Mouse (Mus musculus) urinary bladder, postnatal 36 days (tissue): ENCODE measurements around the gene Clcn6.
A peak's percentile ranks its signal among the peaks of the same experiment; 100 is the strongest.
"Not testable (repeated sequence)": the region's sequence is repeated elsewhere in the genome, so short reads cannot be mapped to it uniquely, and the experiment has no call there.

Experiments used
- DNase-seq, 2 experiments: peaks; one replicate each; pipeline ENCODE4 v3.0.0; 2022; ENCODE audit warnings: low spot score in 2 of 2, mixed read lengths in 1 of 2

Clcn6 gene

GRCm38 (mm10) chr4:148065702-148066400, 27.2 kb upstream of the Clcn6 start:
- no peak for DNase-seq

GRCm38 (mm10) chr4:148061086-148061480, 22.5 kb upstream of the Clcn6 start:
- no peak for DNase-seq

- DNase-seq, result peak in 1 of 2 experiments; percentile 29
These were observed 21.8 kb upstream of the Clcn6 start for GRCm38 (mm10) chr4:148060120-148061085.

- DNase-seq, result no peak
These were observed 20.4 kb upstream of the Clcn6 start for GRCm38 (mm10) chr4:148058993-148059392.

- no peak for DNase-seq
These were observed 19.7 kb upstream of the Clcn6 start for GRCm38 (mm10) chr4:148058218-148058819.

GRCm38 (mm10) chr4:148057661-148058209, 19.1 kb upstream of the Clcn6 start:
- no peak for DNase-seq

GRCm38 (mm10) chr4:148056801-148057200, 18.2 kb upstream of the Clcn6 start:
- DNase-seq, result peak in 1 of 2 experiments; percentile 59

- DNase-seq, result no peak
These were observed 17.6 kb upstream of the Clcn6 start for GRCm38 (mm10) chr4:148056246-148056645.

GRCm38 (mm10) chr4:148054961-148055695, 16.5 kb upstream of the Clcn6 start:
- DNase-seq, result no peak

GRCm38 (mm10) chr4:148053417-148053920, 14.8 kb upstream of the Clcn6 start:
- no peak for DNase-seq

- no peak for DNase-seq
These were observed 14.4 kb upstream of the Clcn6 start for GRCm38 (mm10) chr4:148052976-148053375.

GRCm38 (mm10) chr4:148051886-148052285, 13.3 kb upstream of the Clcn6 start:
- no peak for DNase-seq

- DNase-seq, result no peak
These were observed 12.6 kb upstream of the Clcn6 start for GRCm38 (mm10) chr4:148051046-148051776.

- not testable (repeated sequence) for DNase-seq
These were observed 11.8 kb upstream of the Clcn6 start for GRCm38 (mm10) chr4:148050396-148050914.

GRCm38 (mm10) chr4:148046450-148047031, 7.9 kb upstream of the Clcn6 start:
- no peak for DNase-seq

GRCm38 (mm10) chr4:148044113-148044512, 5.5 kb upstream of the Clcn6 start:
- no peak for DNase-seq

- not testable (repeated sequence) for DNase-seq
These were observed 4.7 kb upstream of the Clcn6 start for GRCm38 (mm10) chr4:148043327-148043726.

GRCm38 (mm10) chr4:148041611-148042191, 3.1 kb upstream of the Clcn6 start:
- peak in 1 of 2 experiments; percentile 29 for DNase-seq

- peak; percentile 32 to 72 for DNase-seq
These were observed 2.5 kb upstream of the Clcn6 start for GRCm38 (mm10) chr4:148040933-148041610.
